Mouse (Mus musculus) right cerebral cortex, postnatal 14 days (tissue): ENCODE data around the gene Prpsap1.

Experiments used
- DNase-seq: peaks from one replicate; pipeline ENCODE4 v3.0.0; 2022

Gene Prpsap1

DNA sequence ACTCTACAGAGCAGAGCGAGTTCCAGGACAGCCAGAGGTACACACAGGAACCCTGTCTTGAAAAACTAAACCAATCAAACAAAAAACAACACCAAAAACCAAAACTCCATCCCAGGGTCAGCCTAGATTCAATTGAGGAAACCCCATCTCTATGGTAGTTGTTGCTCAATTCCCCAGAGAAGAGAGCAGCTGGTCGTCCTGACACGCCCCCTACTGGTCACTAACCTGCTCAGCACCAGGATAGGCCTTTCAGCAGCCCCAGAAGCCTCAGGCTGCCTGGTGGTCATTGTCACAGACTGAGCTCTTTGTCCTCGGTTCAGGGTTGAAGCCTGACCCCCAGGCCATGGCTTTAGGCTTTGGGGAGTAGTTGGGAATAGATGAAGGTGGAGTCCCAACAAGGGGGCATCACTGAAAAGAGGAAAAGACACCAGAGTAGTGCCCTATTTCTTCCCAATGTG lies at the start of gene Prpsap1:
Prpsap1 (minus strand) TSS at position 408 of the 458 bp plus-strand sequence.
- no peak for DNase-seq

DNA sequence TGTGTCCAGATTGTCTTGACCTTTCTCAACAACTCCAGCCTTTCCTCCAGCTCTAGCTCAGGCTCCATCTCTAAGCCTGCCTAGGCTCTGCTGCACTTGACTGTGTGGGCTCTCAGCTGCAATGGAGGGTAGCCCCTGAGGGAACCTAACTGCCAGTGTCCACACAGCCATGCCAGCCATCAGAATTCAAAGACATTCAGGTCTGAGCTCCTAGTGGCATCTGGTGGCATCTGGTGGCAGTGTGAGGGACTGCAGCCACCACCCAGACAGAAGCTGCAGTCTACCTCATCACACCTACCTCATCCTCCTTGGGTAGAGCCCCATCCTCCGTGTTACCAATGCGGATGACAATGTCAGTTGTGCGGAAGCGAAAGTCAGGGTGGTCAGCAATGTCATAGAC lies 49.1 kb upstream of the Prpsap1 start:
- peak; percentile 61 for DNase-seq

DNA sequence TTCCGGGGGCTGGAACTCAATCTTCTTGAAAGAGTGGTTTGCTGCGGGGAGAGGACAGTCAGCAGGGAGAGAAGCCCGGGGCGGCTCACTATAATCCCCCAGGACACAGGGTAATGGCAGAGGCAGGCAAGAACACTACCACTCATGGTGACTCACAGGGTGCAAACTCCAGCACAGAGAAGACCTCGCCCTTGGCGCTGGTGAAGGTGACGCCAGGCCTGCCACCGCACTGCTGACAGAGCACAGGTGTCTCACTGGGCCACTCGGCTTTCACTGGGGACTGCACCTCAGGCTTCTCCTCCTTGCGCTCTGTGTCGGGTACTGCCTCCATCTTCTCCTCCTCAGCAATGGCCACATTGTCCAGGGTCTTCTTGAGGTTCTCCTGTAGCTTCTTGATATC lies 47.2 kb upstream of the Prpsap1 start:
- no peak for DNase-seq

DNA sequence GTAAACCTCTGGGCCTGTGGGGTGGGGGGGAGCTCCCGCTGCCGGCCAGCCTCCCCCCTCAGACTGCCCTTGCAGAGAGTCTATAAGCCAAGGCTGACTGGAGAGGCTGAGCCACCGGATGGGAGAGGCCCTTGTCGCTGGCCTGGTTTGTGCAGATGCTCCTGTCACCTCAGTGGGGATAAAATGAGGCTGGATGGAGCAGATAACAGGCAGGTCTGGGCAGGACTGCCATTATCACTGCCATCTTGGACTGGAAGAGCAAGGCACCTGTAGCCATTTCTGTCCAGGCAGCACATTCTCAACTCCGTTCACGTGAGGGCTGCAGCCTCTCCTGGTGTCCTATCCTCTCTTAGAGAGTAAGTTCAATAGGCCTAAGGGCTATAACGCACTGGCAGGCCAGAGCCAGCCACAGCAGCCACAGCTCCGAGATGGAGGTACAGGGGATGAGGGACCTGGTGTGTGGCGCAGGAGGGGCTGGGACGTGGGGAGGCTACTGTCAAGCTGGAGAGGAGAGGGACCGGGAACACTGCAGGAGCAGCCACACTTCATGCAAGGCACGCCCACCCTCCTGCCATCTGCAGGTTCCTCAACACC lies 44.2 kb upstream of the Prpsap1 start:
- no peak for DNase-seq

DNA sequence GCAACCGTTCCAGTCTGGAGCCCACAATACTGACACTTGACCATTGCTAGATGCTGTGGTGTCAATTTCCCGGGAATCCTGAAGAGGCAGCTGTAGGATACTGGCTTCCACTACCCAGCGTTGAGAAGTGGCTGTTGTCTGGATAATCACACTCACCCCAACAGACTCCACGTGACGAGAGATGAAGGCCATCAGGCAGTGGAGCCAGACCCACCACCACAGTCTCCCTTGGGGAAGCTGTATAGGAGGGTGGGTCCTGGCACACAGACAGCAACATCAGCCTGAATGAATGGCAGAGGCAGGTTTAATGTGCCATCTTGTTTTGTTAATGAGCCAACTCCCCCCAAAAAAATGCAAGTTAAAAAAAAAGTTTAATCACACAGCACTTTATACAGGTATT lies 43.4 kb upstream of the Prpsap1 start:
- DNase-seq: no peak

DNA sequence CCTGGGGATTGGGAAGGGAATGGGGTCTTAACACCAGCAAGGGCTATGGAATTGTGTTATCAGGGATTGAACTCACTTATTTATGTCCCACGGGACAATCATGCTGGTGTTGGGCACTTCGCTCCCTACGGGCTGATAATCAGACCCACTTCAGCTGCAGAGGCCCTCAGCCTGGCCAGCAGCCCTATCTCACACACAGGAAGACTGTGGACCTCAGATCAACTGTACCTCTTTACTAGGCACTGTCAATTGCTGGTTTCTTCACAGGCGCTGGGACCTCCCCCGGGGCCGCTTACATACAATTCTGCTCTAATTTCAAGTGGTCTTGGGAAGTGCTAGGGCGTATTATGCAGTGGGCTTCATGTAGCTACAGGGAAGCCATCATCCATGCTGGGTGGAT lies 42.7 kb upstream of the Prpsap1 start:
- DNase-seq: no peak

DNA sequence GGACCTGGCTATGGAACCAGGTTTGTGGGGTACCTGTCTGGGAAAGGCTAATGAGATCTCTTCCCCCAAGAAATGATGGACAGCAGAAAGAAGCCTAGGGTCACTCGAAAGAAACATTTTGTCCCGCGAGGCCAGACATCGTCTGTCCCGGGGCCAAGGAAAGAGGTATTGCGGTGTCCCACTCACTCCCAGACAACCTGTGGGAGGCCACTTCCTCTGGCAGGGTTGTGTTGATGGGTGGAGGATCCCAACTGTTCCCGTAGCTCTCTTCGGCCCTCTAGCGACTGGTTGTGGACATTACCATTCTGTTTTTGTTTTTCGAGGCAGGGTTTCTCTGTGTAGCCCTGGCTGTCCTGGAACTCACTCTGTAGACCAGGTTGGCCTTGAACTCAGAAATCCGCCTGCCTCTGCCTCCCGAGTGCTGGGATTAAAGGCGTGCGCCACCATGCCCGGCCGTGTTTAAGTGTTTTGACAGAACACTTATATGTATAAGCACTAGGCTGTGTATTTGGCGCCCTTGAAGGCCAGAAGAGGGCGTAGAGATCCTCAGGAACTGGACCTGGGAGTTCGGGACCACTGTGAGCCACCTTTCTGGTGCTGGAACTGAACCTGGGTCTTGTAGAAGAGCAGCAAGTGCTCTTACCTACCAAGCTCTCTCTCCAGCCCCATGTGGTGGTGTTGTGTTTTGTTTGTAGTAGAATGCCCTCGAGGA lies 40.3 kb upstream of the Prpsap1 start:
- DNase-seq: peak; percentile 57

DNA sequence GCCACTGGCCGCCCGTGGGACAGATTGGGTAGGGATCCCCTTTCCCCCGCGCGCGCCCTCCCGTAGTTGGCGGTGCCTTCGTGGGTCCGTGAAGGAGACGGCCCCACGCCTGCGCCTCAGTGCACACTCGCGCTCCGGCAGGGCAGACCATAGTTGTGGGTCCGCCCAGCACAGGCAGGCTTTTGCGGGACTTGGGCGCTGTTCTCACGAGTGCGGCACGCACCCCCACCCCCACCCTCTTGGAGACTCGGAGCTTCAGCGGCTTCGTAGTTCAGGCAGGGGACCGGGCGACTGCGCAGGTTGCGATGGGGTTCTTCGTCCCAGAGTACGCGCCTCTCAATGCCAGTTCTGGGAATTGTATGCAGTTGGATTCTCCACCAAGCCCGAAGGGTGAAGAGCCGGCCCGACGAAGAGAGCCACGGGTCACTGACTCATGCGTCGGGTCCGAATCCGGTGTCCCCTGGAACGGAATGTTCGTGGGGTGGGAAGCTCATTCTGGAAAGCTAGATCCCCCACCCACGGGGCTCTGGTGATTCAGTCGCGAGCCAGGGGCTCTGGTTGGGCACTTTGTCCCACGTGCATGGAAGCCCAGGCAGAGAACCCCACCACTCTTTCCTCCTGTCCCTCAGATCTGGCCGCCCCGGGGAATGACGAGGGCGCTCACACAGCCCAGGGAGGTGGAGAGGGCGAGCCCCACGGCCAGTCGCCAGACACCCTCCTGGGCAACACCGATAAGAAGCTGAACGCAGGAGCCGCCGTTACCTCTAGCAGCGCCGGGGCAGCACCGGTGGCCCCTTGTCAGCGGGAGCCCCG lies 39.5 kb upstream of the Prpsap1 start:
- no peak for DNase-seq

DNA sequence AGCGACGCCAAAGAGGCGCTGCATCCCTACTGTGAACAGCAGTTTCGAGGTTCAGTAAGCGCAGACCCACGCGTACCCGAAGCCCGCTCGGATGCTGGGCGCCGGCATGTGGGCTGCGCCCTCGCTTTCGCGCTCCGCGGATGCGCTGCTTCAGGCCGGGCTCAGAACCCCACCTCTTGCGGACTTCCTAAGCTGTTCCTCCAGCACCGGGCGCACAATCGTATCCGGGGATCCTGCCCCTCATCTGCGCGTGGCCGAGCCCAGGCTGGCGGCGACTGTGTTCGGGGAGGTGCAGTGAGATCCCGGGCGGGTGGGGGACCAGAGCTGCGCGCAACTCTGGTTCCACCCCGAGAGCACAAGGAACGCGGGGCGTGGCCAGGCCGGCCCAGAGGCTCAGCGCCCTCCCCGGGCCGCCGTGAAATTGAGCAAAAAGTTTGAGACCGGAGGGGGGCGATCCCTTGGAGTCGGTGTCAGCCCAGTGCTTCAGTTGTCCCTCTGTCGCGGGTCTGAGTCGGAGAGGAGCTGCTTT lies 38.9 kb upstream of the Prpsap1 start:
- no peak for DNase-seq

DNA sequence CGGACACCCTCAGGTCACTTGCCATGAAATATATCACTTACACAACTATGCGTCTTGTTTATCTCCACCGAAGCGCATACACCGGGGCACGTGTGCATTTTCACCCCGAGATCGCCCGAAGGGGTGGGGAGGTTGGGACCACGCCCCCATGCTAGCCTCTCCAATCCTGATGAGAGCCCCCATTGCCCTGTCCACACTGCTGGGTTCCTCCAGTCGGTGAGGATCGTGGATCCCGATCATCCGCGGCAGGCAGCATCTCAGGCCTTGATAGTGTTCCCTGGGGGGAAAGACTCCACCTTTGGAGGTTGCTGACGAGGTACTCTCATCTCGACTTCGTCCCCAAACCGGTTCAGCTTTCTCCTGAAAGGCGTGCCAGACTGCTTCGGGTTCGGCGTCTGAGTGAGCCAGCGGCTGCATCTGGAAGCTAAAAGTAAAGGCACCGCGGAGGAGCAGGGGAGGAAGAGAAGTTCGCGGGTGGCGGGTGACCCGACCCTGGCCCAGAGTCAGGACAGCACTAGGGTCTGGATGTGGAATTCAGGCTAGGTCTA lies 38.3 kb upstream of the Prpsap1 start:
- no peak for DNase-seq

DNA sequence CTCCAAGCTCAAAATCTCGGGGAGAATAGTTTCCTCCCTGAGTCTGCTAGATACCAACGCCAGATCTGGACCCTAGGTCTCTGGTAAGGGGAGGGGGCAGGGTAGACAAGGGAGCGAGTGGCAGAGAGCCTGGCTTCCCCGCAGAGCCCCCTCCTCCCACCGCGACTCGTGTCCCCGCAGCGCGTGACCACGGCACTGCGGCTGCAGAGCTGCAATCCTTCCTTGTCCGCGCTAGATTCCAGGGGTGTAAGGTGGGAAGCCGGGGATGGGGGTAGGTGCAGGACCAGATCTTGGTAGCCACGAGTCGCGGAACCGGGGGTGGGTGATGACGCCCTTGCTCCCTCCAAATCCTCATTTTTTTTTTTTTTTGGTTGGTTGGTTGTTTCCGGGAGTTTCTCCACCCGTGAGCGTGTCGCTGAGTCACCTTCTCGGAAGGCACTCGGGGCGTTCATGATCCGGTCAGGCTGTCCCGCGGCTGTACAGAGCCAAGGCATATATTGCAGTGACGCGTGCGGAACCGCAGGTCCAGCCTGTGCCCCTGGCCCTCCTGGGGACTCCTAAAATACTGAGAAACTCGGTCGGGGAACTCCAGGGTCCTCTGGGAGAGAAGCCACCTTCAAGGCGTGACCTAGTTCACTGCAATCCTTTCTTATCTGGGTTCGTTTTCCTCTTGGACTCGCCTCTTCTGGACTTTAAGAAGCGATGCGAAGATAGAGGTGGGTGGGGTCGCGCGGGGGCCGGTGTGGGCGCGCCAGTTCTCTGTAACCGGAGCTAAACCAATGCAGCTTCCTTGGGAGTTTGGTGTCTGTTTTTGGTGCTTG lies 37.6 kb upstream of the Prpsap1 start:
- no peak for DNase-seq

DNA sequence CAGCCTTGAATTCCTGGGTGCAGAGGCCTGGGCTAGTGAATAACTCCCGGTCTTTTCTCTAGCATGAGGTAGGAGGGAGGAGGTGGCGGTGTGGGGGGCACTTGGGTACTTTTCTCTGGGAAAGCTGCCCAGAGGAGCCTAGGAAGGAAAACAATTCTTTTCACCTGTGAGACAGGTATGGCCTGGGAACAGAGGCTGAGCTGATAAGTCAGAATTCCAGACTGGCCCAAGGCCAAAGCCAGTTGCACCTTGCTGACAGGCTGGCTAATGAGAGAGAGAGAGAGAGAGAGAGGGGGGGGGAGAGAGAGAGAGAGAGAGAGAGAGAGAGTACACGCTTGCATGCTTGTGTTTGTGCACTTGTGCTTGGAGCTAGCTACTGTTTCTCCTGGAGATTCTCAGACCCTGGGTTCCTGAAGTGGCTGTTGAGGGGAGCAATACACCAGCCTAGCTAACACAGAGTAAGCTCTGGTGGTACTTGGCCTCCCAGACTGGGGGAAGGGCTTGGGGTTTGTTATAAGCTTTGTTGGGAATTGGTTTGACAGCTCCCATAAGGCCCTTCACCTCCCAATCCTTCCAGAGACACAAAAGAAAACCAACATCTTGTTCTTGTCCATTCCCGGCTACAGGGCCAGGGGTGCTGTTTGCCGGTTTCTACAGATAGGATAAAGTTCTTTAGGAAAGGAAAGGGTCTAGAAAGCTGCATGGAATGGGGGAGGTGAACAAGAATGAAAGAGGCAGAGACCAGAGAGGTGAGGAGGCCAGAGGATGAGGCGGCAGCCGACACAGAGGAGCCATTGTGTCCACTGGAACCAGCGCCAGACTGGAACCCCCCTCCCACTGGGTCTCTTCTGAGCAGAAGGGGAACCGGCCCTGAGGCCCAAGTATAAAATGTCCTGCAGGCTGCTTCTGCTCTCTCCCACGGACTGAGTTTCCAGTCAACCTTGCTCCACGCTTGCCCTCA lies 36.5 kb upstream of the Prpsap1 start, which contains the start of gene Sphk1:
Sphk1 (plus strand) TSS at position 739 of the 961 bp plus-strand sequence.
- DNase-seq: no peak

DNA sequence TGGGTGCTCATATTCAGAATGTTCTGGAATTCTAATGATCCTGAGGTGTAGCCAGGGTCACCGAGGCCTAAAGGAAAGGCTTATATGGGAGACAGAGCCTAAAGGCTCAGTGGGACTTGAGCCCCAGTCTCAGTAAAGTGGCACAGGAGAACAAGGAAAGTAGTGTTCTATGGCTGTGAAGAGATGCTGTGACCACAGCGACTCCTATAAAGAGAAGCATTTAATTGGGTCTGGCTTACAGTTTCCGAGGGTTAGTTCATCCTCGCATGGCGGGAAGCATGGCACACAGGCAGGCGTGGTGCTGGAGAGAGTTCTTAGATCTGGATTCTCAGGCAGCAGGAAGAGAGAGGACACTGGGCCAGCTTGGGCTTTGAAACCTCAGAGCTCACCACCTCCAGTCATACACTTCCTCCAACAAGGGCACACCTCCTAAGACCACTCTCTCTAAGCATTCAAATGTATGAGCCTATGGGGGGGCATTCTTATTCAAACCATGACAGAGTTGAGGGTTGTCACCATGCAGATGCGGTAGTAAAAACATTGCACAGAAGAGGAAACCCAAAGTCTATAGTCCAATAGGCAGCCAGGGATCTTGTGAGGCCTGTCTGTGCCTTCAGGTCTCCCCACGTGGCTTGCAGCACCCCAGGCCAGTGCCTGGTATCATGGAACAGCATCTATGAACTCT lies 34.8 kb upstream of the Prpsap1 start:
- no peak for DNase-seq

DNA sequence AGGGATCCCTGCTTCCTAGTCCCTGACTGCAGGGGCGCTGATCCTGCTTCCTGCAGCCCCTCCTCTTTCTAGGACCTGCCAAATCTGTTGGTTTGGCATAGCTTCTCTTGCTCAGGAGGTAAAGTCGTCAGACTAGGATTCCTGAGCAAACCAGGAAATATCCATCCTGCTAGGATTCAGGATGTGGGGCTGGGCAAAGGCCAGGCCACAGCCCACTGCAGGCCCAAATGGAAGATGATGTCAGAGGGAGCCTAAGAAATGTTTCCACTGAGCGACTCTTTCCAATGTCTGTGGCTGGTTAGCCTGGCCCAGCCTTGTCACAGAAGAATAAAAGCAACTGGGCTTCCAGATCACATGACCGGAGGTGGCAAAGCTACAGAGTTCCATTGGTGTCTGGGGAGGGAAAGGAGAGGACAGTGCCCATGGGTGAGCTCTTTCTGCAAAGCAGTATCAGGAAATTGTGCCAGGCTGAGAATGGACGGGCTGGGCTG lies 29.7 kb upstream of the Prpsap1 start:
- DNase-seq: no peak

DNA sequence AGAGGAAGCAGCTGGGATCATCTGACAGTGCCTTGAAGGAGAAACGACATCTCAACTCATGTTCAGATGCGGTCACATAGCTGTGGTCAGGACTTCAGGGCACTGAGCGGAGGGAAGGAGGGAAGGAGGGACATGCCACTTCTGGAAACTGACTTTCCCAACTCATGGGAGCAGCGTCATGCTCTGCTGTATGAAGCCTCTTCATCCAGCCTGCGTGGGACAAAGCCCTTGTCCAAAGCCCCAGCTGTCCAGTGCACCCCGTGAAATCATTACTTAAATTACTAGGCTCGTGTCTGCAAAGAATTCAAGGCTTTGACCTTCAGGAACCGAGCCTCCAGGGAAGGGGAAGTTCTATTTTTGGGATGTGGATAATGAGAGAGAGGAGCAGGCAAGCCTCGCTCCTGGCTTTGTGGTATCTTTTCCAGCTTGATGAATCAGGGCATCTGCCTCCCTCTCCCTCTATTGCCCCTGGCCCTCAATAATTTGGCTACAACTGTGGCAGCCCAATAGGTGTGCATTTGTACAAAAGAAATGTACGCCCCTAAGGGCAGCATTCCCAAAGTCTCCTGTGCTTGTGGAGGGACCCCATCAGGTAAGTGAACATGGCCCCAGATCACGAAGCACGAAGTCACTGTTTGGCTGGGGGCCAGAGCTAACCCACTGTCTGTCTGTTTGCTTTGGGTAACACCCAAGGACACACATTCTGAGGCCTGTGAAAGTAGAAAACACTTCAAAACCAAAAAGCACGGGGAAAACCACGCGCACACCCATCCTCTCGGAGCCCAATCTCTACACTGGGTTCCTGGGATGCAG lies 29.1 kb upstream of the Prpsap1 start:
- no peak for DNase-seq

DNA sequence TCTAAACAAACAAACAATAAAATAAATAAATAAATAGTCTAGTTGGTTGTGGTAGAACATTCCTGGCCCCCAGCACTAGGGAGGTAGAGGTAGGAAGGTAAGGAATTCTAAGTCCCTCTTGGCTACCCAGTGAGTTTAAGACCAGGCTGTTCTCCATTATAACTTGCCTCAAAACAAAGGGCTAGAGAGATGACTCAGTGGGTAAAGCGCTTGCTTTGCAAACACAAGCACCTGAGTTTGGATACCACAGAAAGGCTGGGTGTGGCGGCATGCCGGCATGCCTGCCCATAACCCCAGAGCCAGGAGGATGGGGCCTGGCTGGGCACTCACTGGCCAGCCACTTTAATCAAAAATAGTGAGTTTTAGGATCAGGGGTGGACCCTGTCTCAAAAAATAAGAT lies 28.0 kb upstream of the Prpsap1 start:
- DNase-seq: no peak

DNA sequence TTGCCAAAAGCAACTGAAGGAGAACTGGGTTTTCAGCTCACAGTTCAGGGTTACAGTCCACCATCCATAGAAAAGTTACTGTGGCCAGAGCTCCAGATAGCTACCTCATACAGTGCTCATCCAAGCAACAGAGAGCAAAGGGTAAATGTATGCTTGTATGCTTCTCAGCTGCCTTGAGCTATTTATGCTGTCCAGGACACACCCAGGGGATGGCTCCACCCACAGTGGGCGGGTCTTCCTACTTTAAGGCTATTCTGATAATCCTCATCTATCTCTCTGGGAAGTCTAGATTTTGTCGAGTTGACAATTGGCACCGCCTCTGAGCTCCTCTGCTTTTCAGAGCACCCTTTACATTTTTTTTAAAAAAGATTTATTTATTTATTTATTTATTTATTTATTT lies 27.1 kb upstream of the Prpsap1 start:
- no peak for DNase-seq

DNA sequence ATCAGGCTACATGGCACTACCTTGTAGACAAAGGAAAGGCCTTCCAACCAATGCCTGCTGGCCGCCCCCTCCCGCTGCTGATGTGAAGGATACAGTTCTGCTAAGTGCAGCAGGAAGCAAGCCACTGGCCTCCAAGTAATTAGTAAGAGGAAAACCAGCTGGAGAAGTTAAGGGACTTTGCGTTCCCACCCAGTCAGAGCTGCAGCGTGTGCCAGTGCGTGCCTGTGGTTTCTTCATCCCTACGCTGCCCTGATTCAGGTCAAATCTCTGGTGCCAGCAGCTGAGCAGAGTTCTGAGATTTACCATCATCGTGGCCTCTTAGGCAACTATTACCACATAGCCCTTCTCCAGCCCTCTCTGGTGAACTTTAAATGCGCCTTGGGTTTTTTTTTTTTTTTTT lies 24.5 kb upstream of the Prpsap1 start:
- DNase-seq: no peak

DNA sequence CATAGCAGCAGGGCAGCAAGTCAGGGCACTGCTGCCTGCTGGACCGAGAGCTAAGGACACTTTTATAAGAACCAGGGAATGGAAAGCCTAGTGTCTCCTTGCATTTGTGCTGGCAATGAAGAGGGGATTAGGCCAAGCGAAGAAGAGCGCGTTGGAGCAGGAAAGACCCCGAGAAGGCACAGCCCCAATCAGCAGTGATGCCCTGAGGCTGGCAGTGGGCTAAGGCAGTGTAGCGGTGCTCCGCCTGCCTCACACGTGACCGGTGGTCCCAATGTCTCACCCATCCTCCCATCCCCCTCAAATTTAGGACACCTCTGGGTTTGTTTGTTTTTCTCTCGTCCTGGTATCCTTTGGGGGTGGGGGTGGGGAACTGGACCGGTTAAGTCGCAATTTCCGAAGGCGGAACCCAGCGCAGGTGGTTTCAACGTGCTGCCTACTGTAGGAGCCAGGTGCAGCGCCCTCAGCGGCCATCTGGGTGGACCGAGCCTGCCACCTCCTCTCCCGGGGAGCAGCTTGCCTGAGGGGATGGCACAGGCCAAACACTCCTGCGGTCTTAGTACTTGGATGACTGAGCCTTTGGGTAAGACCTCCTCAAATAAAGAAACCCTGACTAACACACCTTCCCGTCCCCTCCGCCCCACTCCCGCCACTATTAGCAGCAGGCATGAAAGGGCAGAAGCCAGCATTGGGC lies 21.5 kb upstream of the Prpsap1 start:
- DNase-seq: no peak
